Mouse (Mus musculus): ENCODE data around the gene Nasp. TPM values are rescaled to one million over a fixed set of nuclear protein-coding genes. Genes with fewer than 3 reads are reported as not detected.

The Nasp gene
- total and polyA plus RNA-seq, 2 experiments from 2014 or later, result 53.2 to 73.9 TPM

GRCm38 (mm10) chr4:116557306-116558121 is 70.2 kb downstream of the Nasp start, which contains the start of gene Gpbp1l1:
Gpbp1l1 (plus strand) TSS chr4:116557658.
- Histone ChIP-seq H3K4me3 (ENCODE audit: low read length) (peak within 1 kb of the TSS; percentile 96), H3K9me3 (ENCODE audit: low read length) (no peaks in the 10 kb centered on the region), H3K27ac (peak within 1 kb of the TSS; percentile 96), H3K27me3 (ENCODE audit: insufficient read depth, low read length) (no peaks in the 10 kb centered on the region), H3K4me1 (ENCODE audit: insufficient read depth, low read length) (peaks cover 6% of the 10 kb centered on the region), H3K36me3 (ENCODE audit: insufficient read depth, low read length) (peaks cover 8% of the 10 kb centered on the region; the same call in 1 of the 2 replicates), H3K9ac (replicated peaks; ENCODE audit: low read length) (peak within 1 kb of the TSS; percentile 84), H3K4me2 (ENCODE audit: low read depth, low read length) (peak within 1 kb of the TSS; percentile 91)
- DNase-seq (ENCODE audit: low spot score) (peak; percentile 98), ATAC-seq (peak; percentile 97)
- peak; percentile 45 for TF ChIP-seq CTCF (IDR thresholded peaks at IDR 0.05; ENCODE audit: low read depth)
- under 1% methylated on average over 73 of the region's 78 CpGs for WGBS

DNA sequence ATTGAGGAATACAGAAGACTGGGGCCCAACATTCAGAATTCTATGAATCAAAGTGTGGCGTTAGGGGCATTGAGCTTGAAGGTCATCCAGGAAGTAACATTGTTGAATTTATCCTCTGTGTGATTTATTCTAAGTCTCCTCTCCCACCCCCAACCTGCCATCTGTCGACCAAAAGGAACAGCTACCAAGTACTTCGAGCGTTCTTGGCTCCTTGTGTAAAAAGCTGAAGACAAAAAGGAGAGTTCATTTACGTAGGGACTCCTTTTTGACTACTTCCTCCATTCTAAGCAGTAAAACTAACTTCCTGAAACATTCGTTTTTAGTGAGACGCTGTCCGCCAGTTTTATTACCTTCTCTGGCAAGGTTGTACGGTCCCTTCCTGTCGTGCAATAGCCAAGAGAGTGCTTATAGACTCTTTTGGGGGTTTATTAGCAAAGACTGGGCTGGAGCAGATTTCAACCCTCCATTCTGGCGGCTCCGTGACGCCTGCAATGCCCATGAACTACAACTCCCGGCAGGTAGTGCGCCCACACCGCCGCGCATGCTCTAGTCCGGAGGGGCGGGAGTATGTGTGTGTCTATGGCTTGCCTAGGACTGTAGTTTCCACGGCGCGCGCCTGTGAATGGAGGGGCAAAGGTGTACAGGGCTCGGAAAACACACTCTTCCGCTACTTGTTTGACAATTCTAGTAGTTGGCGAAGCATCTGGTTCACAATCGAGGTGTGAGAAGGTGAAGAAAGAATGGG is 71.0 kb downstream of the Nasp start:
- Histone ChIP-seq H3K36me3 (ENCODE audit: insufficient read depth, low read length) (peaks cover 8% of the 10 kb centered on the region; the same call in 1 of the 2 replicates), H3K27me3 (ENCODE audit: insufficient read depth, low read length) (no peaks in the 10 kb centered on the region), H3K27ac (peak overlapping the region; percentile 96), H3K4me3 (ENCODE audit: low read length) (peak overlapping the region; percentile 96), H3K4me1 (ENCODE audit: insufficient read depth, low read length) (peaks cover 6% of the 10 kb centered on the region), H3K9ac (replicated peaks; ENCODE audit: low read length) (peak overlapping the region; percentile 84), H3K9me3 (ENCODE audit: low read length) (no peaks in the 10 kb centered on the region), H3K4me2 (ENCODE audit: low read depth, low read length) (peak overlapping the region; percentile 91)
- WGBS, result 1% methylated on average over 28 of the region's 28 CpGs
- DNase-seq (ENCODE audit: low spot score) (peak; percentile 96), ATAC-seq (peak; percentile 96)
- TF ChIP-seq CTCF (IDR thresholded peaks at IDR 0.05; ENCODE audit: low read depth), result peak; percentile 16; the same call in 1 of the 2 replicates

DNA sequence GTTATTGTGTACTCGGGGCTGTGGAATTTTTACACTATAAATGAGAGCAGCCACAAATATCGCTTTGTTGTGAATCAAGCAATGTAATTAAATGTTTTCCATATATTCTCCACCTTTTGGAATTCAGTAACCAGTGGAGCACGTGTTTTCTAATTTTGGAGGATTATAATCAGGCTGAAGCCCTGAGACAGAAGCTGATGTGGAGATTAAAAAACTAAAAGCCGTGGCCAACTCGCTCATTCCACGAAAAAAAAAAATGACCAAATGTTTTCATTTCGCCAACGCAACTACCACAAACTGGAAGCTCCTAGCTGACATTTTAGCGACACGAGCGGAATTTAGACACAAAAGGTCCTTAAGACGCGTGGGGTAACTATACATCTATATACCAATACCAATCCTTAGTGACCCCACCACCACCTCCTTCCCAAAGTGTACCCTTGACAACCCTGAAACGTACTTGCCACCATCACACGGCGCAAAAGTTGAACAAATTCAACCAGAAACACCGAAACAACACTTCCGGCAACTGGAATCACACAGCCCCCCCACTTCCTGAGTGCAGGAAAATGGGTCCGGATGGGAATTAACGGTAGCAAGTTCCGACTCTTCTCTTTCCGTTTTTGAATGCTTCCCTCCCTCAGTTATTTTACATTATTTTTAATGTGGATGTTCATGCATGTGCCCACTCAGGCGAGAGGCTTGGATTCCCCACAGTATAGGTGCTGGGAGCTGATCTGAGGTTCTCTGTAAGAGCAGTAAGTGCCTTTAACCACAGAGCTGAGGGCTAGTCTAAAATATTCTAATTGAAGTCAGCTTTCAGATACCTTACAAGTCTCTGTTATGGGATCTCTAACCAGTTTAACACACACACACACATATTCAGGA is 72.1 kb downstream of the Nasp start, which contains the start of gene Tmem69:
TSS of gene Tmem69 (minus strand) at position 524 of the 888 bp plus-strand sequence.
- ATAC-seq (no peak), DNase-seq (ENCODE audit: low spot score) (peak; percentile 90)
- Histone ChIP-seq H3K4me3 (ENCODE audit: low read length) (peak within 1 kb of the TSS; percentile 96), H3K4me1 (ENCODE audit: insufficient read depth, low read length) (peaks cover 6% of the 10 kb centered on the region), H3K4me2 (ENCODE audit: low read depth, low read length) (peak within 1 kb of the TSS; percentile 91), H3K9ac (replicated peaks; ENCODE audit: low read length) (peak within 1 kb of the TSS; percentile 84), H3K27ac (peak within 1 kb of the TSS; percentile 96), H3K27me3 (ENCODE audit: insufficient read depth, low read length) (no peaks in the 10 kb centered on the region), H3K36me3 (ENCODE audit: insufficient read depth, low read length) (peaks cover 8% of the 10 kb centered on the region; the same call in 1 of the 2 replicates), H3K9me3 (ENCODE audit: low read length) (no peaks in the 10 kb centered on the region)
- WGBS, result 4% methylated on average over 23 of the region's 23 CpGs
- TF ChIP-seq CTCF (IDR thresholded peaks at IDR 0.05; ENCODE audit: low read depth), result no peak

GRCm38 (mm10) chr4:116553035-116553434 is 74.7 kb downstream of the Nasp start:
- Histone ChIP-seq H3K4me3 (ENCODE audit: low read length) (no peak overlapping the region), H3K36me3 (ENCODE audit: insufficient read depth, low read length) (peaks cover 8% of the 10 kb centered on the region; the same call in 1 of the 2 replicates), H3K9me3 (ENCODE audit: low read length) (no peaks in the 10 kb centered on the region), H3K27me3 (ENCODE audit: insufficient read depth, low read length) (no peaks in the 10 kb centered on the region), H3K4me1 (ENCODE audit: insufficient read depth, low read length) (no peaks in the 10 kb centered on the region), H3K27ac (no peak overlapping the region), H3K4me2 (ENCODE audit: low read depth, low read length) (no peak overlapping the region), H3K9ac (replicated peaks; ENCODE audit: low read length) (no peak overlapping the region)
- no peak for ATAC-seq
- no peak for DNase-seq (ENCODE audit: low spot score)
- no peak for TF ChIP-seq CTCF (IDR thresholded peaks at IDR 0.05; ENCODE audit: low read depth)
- WGBS, result 82% methylated on average over 3 of the region's 3 CpGs

Other genes starting within 250 kb of the Nasp start
- 63.9 and 80.6 TPM in 2 replicates for gene Mast2, start 163.8 kb downstream of the Nasp start, total RNA-seq (2014; rRNA removed)
- gene Mast2, start 163.8 kb downstream of the Nasp start, polyA plus RNA-seq (2015; fragmentation: Nextera tagmentation; extraction: Ambion mirVana), result 20.7 and 25.5 TPM in 2 replicates
- gene Ipp, start 120.4 kb downstream of the Nasp start, total RNA-seq (2014; rRNA removed), result 3.8 and 4.6 TPM in 2 replicates
- 11.1 and 12.1 TPM in 2 replicates for gene Ipp, start 120.4 kb downstream of the Nasp start, polyA plus RNA-seq (2015; fragmentation: Nextera tagmentation; extraction: Ambion mirVana)
- gene Tmem69, start 72.0 kb downstream of the Nasp start, total RNA-seq (2014; rRNA removed), result 9.4 and 14.4 TPM in 2 replicates
- gene Tmem69, start 72.0 kb downstream of the Nasp start, polyA plus RNA-seq (2015; fragmentation: Nextera tagmentation; extraction: Ambion mirVana), result 16.1 and 17.1 TPM in 2 replicates
- 26.3 and 54.2 TPM in 2 replicates for gene Gpbp1l1, start 70.3 kb downstream of the Nasp start, total RNA-seq (2014; rRNA removed)
- gene Gpbp1l1, start 70.3 kb downstream of the Nasp start, polyA plus RNA-seq (2015; fragmentation: Nextera tagmentation; extraction: Ambion mirVana), result 14.2 and 14.7 TPM in 2 replicates
- 1.1 and 3.7 TPM in 2 replicates for gene Ccdc17, start 31.3 kb downstream of the Nasp start, total RNA-seq (2014; rRNA removed)
- gene Ccdc17, start 31.3 kb downstream of the Nasp start, polyA plus RNA-seq (2015; fragmentation: Nextera tagmentation; extraction: Ambion mirVana), result 4.2 and 5.8 TPM in 2 replicates
- gene Akr1a1, start 23.7 kb upstream of the Nasp start, total RNA-seq (2014; rRNA removed), result 523 and 571 TPM in 2 replicates
- 752 and 790 TPM in 2 replicates for gene Akr1a1, start 23.7 kb upstream of the Nasp start, polyA plus RNA-seq (2015; fragmentation: Nextera tagmentation; extraction: Ambion mirVana)
- 119 and 136 TPM in 2 replicates for gene Prdx1, start 57.6 kb upstream of the Nasp start, total RNA-seq (2014; rRNA removed)
- 589 and 626 TPM in 2 replicates for gene Prdx1, start 57.6 kb upstream of the Nasp start, polyA plus RNA-seq (2015; fragmentation: Nextera tagmentation; extraction: Ambion mirVana)
- gene Mmachc, start 80.5 kb upstream of the Nasp start, total RNA-seq (2014; rRNA removed), result 20.5 and 20.6 TPM in 2 replicates
- 20.2 TPM in 2 replicates for gene Mmachc, start 80.5 kb upstream of the Nasp start, polyA plus RNA-seq (2015; fragmentation: Nextera tagmentation; extraction: Ambion mirVana)
- gene Ccdc163, start 80.6 kb upstream of the Nasp start, total RNA-seq (2014; rRNA removed), result 11.5 and 26.7 TPM in 2 replicates
- gene Ccdc163, start 80.6 kb upstream of the Nasp start, polyA plus RNA-seq (2015; fragmentation: Nextera tagmentation; extraction: Ambion mirVana), result 9.4 and 10.0 TPM in 2 replicates
- gene Tesk2, start 93.0 kb upstream of the Nasp start, total RNA-seq (2014; rRNA removed), result 2.1 and 2.8 TPM in 2 replicates
- gene Tesk2, start 93.0 kb upstream of the Nasp start, polyA plus RNA-seq (2015; fragmentation: Nextera tagmentation; extraction: Ambion mirVana), result 2.2 and 2.5 TPM in 2 replicates
- 40.0 and 43.2 TPM in 2 replicates for gene Toe1, start 179.7 kb upstream of the Nasp start, total RNA-seq (2014; rRNA removed)
- gene Toe1, start 179.7 kb upstream of the Nasp start, polyA plus RNA-seq (2015; fragmentation: Nextera tagmentation; extraction: Ambion mirVana), result 21.4 and 22.7 TPM in 2 replicates
- gene Mutyh, start 179.8 kb upstream of the Nasp start, total RNA-seq (2014; rRNA removed), result 4.8 and 12.5 TPM in 2 replicates
- gene Mutyh, start 179.8 kb upstream of the Nasp start, polyA plus RNA-seq (2015; fragmentation: Nextera tagmentation; extraction: Ambion mirVana), result 5.6 and 6.6 TPM in 2 replicates
- gene Hpdl, start 193.8 kb upstream of the Nasp start, total RNA-seq (2014; rRNA removed), result 4.1 and 4.9 TPM in 2 replicates
- gene Hpdl, start 193.8 kb upstream of the Nasp start, polyA plus RNA-seq (2015; fragmentation: Nextera tagmentation; extraction: Ambion mirVana), result 1.6 and 2.0 TPM in 2 replicates
- 21.3 and 25.8 TPM in 2 replicates for gene Zswim5, start 249.4 kb upstream of the Nasp start, total RNA-seq (2014; rRNA removed)
- 2.3 and 2.4 TPM in 2 replicates for gene Zswim5, start 249.4 kb upstream of the Nasp start, polyA plus RNA-seq (2015; fragmentation: Nextera tagmentation; extraction: Ambion mirVana)